In genomic region chr6:13748931-13749638, GRCm38 (mm10) we compare ENCODE assay signal across 21 mouse cellular contexts.
DNase-seq lines count a peak whose midpoint lies in the region; ATAC-seq and TF ChIP-seq lines count a peak whose summit lies in the region.
"Had no signal": no experiment of that assay in that cellular context is flagged by ENCODE, and none has a peak within 500 bp of the region (broad histone marks: within the 10 kb centered on the region; RNA-seq: fewer than 3 reads in every experiment).

No protein-coding gene starts in this region.

- no peak overlapping the region for H3K4me2 ChIP-seq in hindbrain, embryonic 12.5 days (replicated peaks)
- H3K4me2 ChIP-seq in embryonic facial prominence, embryonic 14.5 days (ENCODE audit: low read depth, low read length), result no peak overlapping the region
- H3K4me2 ChIP-seq in midbrain, embryonic 15.5 days, result no peak overlapping the region
- no peak overlapping the region for H3K4me2 ChIP-seq in liver, postnatal 0 days (ENCODE audit: low read depth, low read length)
- H3K4me2 ChIP-seq: heart, embryonic 13.5 days; limb, embryonic 15.5 days had no signal

- no peak for TF ChIP-seq EP300 in heart, adult 2 months (IDR thresholded peaks at IDR 0.05; ENCODE audit: insufficient read depth, low read depth, low read length)
- no peak for TF ChIP-seq EP300 in liver, postnatal 0 days (IDR thresholded peaks at IDR 0.05; ENCODE audit: low read depth)

- no peak for TF ChIP-seq CTCF in heart, adult 2 months (IDR thresholded peaks at IDR 0.05)
- TF ChIP-seq CTCF in liver, postnatal 0 days (IDR thresholded peaks at IDR 0.05; ENCODE audit: low read depth), result no peak

- H3K4me3 ChIP-seq in hindbrain, embryonic 12.5 days, result no peak overlapping the region
- H3K4me3 ChIP-seq in hindbrain, embryonic 10.5 days, result no peak overlapping the region
- H3K4me3 ChIP-seq in ES-E14 (ENCODE audit: insufficient read depth in 1 of 2, low read depth in 1 of 2, low read length in 2 of 2, poor library complexity in 1 of 2, severe bottlenecking in 1 of 2), result no peak overlapping the region
- H3K4me3 ChIP-seq in embryonic facial prominence, embryonic 14.5 days (ENCODE audit: low read depth, low read length), result no peak overlapping the region
- H3K4me3 ChIP-seq in midbrain, embryonic 15.5 days, result no peak overlapping the region
- no peak overlapping the region for H3K4me3 ChIP-seq in heart, adult 2 months
- H3K4me3 ChIP-seq in liver, postnatal 0 days (ENCODE audit: low read depth, low read length), result no peak overlapping the region
- H3K4me3 ChIP-seq: heart, embryonic 13.5 days; limb, embryonic 15.5 days; megakaryocyte, embryonic 14.5 days had no signal

- no peaks in the 10 kb centered on the region for H3K79me2 ChIP-seq in heart, adult 2 months (replicated peaks; ENCODE audit: control insufficient read depth, insufficient read depth, low read length)

- peaks cover 4% of the 10 kb centered on the region; the same call in 1 of the 2 replicates for H3K4me1 ChIP-seq in hindbrain, embryonic 12.5 days
- peaks cover 8% of the 10 kb centered on the region for H3K4me1 ChIP-seq in hindbrain, embryonic 10.5 days (replicated peaks)
- H3K4me1 ChIP-seq in ES-E14 (ENCODE audit: control insufficient read depth in 2 of 2, insufficient read depth in 2 of 2, low read length in 2 of 2, poor library complexity in 1 of 2), result peaks cover 0 to 2% of the 10 kb centered on the region in 2 experiments; a peak in 1 of 4 replicates
- no peaks in the 10 kb centered on the region for H3K4me1 ChIP-seq in embryonic facial prominence, embryonic 14.5 days (ENCODE audit: control insufficient read depth, insufficient read depth, low read length)
- peaks cover 6% of the 10 kb centered on the region for H3K4me1 ChIP-seq in midbrain, embryonic 15.5 days
- no peaks in the 10 kb centered on the region; the same call in 1 of the 2 replicates for H3K4me1 ChIP-seq in heart, adult 2 months (ENCODE audit: control insufficient read depth, insufficient read depth, low read length)
- H3K4me1 ChIP-seq in liver, postnatal 0 days (ENCODE audit: insufficient read depth), result no peaks in the 10 kb centered on the region
- H3K4me1 ChIP-seq: megakaryocyte, embryonic 14.5 days had no signal

- no peak for TF ChIP-seq POLR2A in heart, adult 2 months (IDR thresholded peaks at IDR 0.05; ENCODE audit: insufficient read depth, low read depth, low read length)

- ATAC-seq in hindbrain, embryonic 12.5 days (ENCODE audit: low FRiP score), result peak; percentile 48; the same call in 1 of the 2 replicates
- peak; percentile 78; the same call in 1 of the 2 replicates for ATAC-seq in embryonic facial prominence, embryonic 14.5 days (ENCODE audit: low read depth)
- ATAC-seq in midbrain, embryonic 15.5 days (replicated peaks), result peak; percentile 48; the same call in 1 of the 2 replicates
- no peak for ATAC-seq in liver, postnatal 0 days

- no peaks in the 10 kb centered on the region for H3K36me3 ChIP-seq in hindbrain, embryonic 12.5 days
- no peaks in the 10 kb centered on the region for H3K36me3 ChIP-seq in hindbrain, embryonic 10.5 days
- no peaks in the 10 kb centered on the region for H3K36me3 ChIP-seq in ES-E14 (ENCODE audit: control insufficient read depth, insufficient read depth, low read length, poor library complexity, severe bottlenecking)
- H3K36me3 ChIP-seq in embryonic facial prominence, embryonic 14.5 days (ENCODE audit: control insufficient read depth, insufficient read depth, low read length), result no peaks in the 10 kb centered on the region
- no peaks in the 10 kb centered on the region for H3K36me3 ChIP-seq in midbrain, embryonic 15.5 days (replicated peaks)
- no peaks in the 10 kb centered on the region for H3K36me3 ChIP-seq in heart, adult 2 months (ENCODE audit: control insufficient read depth, insufficient read depth, low read length)
- no peaks in the 10 kb centered on the region for H3K36me3 ChIP-seq in liver, postnatal 0 days (replicated peaks; ENCODE audit: insufficient read depth, low read length)
- H3K36me3 ChIP-seq: G1E; heart, embryonic 13.5 days; limb, embryonic 15.5 days had no signal

- H3K9me3 ChIP-seq in hindbrain, embryonic 12.5 days (replicated peaks), result no peaks in the 10 kb centered on the region
- no peaks in the 10 kb centered on the region for H3K9me3 ChIP-seq in hindbrain, embryonic 10.5 days
- no peaks in the 10 kb centered on the region for H3K9me3 ChIP-seq in ES-E14 (ENCODE audit: control insufficient read depth, insufficient read depth, low read depth, low read length)
- H3K9me3 ChIP-seq in embryonic facial prominence, embryonic 14.5 days (ENCODE audit: control insufficient read depth, low read length), result no peaks in the 10 kb centered on the region
- H3K9me3 ChIP-seq in midbrain, embryonic 15.5 days, result no peaks in the 10 kb centered on the region
- H3K9me3 ChIP-seq in liver, postnatal 0 days (ENCODE audit: low read length), result no peaks in the 10 kb centered on the region
- H3K9me3 ChIP-seq: G1E; heart, embryonic 13.5 days; limb, embryonic 15.5 days; megakaryocyte, embryonic 14.5 days had no signal

- in situ Hi-C loops in ES-E14 (cut with MboI; ENCODE audit: low sequenced_read_pairs in 2 of 2, unreplicated experiment in 2 of 2), result no loop called here

- 42% methylated on average over 7 of the region's 7 CpGs for WGBS in hindbrain, embryonic 12.5 days
- 60% methylated on average over 7 of the region's 7 CpGs for WGBS in hindbrain, embryonic 10.5 days
- 47% methylated on average over 7 of the region's 7 CpGs for WGBS in embryonic facial prominence, embryonic 14.5 days
- 49% methylated on average over 7 of the region's 7 CpGs for WGBS in midbrain, embryonic 15.5 days
- WGBS in heart, adult 2 months, result 67% methylated on average over 7 of the region's 7 CpGs
- WGBS in liver, postnatal 0 days (ENCODE audit: insufficient replicate concordance), result 55% methylated on average over 7 of the region's 7 CpGs

- H3K27me3 ChIP-seq in hindbrain, embryonic 12.5 days, result no peaks in the 10 kb centered on the region
- no peaks in the 10 kb centered on the region for H3K27me3 ChIP-seq in hindbrain, embryonic 10.5 days (ENCODE audit: insufficient read depth, poor library complexity, severe bottlenecking)
- no peaks in the 10 kb centered on the region for H3K27me3 ChIP-seq in embryonic facial prominence, embryonic 14.5 days (replicated peaks; ENCODE audit: control insufficient read depth, insufficient read depth, low read length)
- H3K27me3 ChIP-seq in midbrain, embryonic 15.5 days (replicated peaks), result no peaks in the 10 kb centered on the region
- H3K27me3 ChIP-seq in heart, adult 2 months (ENCODE audit: control insufficient read depth, insufficient read depth, low read length), result no peaks in the 10 kb centered on the region
- no peaks in the 10 kb centered on the region for H3K27me3 ChIP-seq in liver, postnatal 0 days (ENCODE audit: insufficient read depth, low read length)
- H3K27me3 ChIP-seq: heart, embryonic 13.5 days; limb, embryonic 15.5 days; megakaryocyte, embryonic 14.5 days had no signal

- intact Hi-C loops in heart, adult 2 months (cut with DNase I), result no loop called here

- no peak overlapping the region for H3K9ac ChIP-seq in hindbrain, embryonic 12.5 days
- no peak overlapping the region; the same call in 1 of the 2 replicates for H3K9ac ChIP-seq in ES-E14 (ENCODE audit: insufficient read depth, low read depth, low read length, poor library complexity, severe bottlenecking)
- H3K9ac ChIP-seq in embryonic facial prominence, embryonic 14.5 days (ENCODE audit: low read depth, low read length), result no peak overlapping the region
- H3K9ac ChIP-seq in midbrain, embryonic 15.5 days, result no peak overlapping the region
- no peak overlapping the region for H3K9ac ChIP-seq in heart, adult 2 months (ENCODE audit: low read depth, low read length)
- no peak overlapping the region for H3K9ac ChIP-seq in liver, postnatal 0 days (replicated peaks)
- H3K9ac ChIP-seq: heart, embryonic 13.5 days; limb, embryonic 15.5 days had no signal

- H3K27ac ChIP-seq in hindbrain, embryonic 12.5 days, result no peak overlapping the region
- H3K27ac ChIP-seq in hindbrain, embryonic 10.5 days, result no peak overlapping the region
- H3K27ac ChIP-seq in ES-E14 (ENCODE audit: insufficient read depth, low read depth, low read length, poor library complexity, severe bottlenecking), result peak overlapping the region; percentile 70
- H3K27ac ChIP-seq in embryonic facial prominence, embryonic 14.5 days (replicated peaks; ENCODE audit: low read depth, low read length), result no peak overlapping the region
- H3K27ac ChIP-seq in midbrain, embryonic 15.5 days, result no peak overlapping the region
- no peak overlapping the region for H3K27ac ChIP-seq in heart, adult 2 months
- H3K27ac ChIP-seq in liver, postnatal 0 days (ENCODE audit: low read depth), result no peak overlapping the region
- H3K27ac ChIP-seq: heart, embryonic 13.5 days; limb, embryonic 15.5 days had no signal

- no peak for DNase-seq in hindbrain, embryonic 10.5 days (ENCODE audit: low spot score)
- DNase-seq in ES-E14 (ENCODE audit: low read depth, low spot score), result no peak
- DNase-seq in embryonic facial prominence, embryonic 14.5 days (ENCODE audit: low spot score), result peak; percentile 24
- no peak for DNase-seq in heart, adult 2 months
- DNase-seq in liver, postnatal 0 days, result no peak
- DNase-seq: adrenal gland, postnatal 25 days; cerebellum, adult 11 months; cerebellum, postnatal 14 days; embryo, embryonic 11 days; heart, adult 11 months; kidney, adult 8-10 months; kidney, postnatal 14 days; lung, postnatal 14 days; retina, postnatal 1 day; right cerebral cortex, postnatal 4 days had no signal

TF ChIP-seq in ES-E14, 5 proteins besides CTCF, POLR2A, EP300 and RAD21:
- no peak for TF ChIP-seq MAFK (IDR thresholded peaks at IDR 0.05; ENCODE audit: insufficient read depth, low read depth, low read length)
- no peak for TF ChIP-seq ZC3H11A (IDR thresholded peaks at IDR 0.05; ENCODE audit: borderline replicate concordance, low read depth, low read length)
- TF ChIP-seq CHD2 (IDR thresholded peaks at IDR 0.05; ENCODE audit: low read depth, low read length), result no peak
- TF ChIP-seq ZNF384 (IDR thresholded peaks at IDR 0.05; ENCODE audit: low read depth, low read length), result no peak
- no peak for TF ChIP-seq HCFC1 (IDR thresholded peaks at IDR 0.05; ENCODE audit: borderline replicate concordance, insufficient read depth, low read length)
